Mouse (Mus musculus) intestine, embryonic 14.5 days (tissue): Measurements from ENCODE around the gene Glud1. TPM values are rescaled to one million over a fixed set of nuclear protein-coding genes. Genes with fewer than 3 reads are reported as not detected.

Experiments used
- ATAC-seq: fragments of 200-750 bp; cut with Nextera tagmentation; replicated peaks from 2 replicates; pipeline ENCODE4 v1.8.0; 2017; ENCODE audit warnings: low read depth, moderate number of reproducible peaks, moderate TSS enrichment, moderate library complexity; ENCODE audit not compliant: low FRiP score, low TSS enrichment
- DNase-seq: peaks from one replicate; pipeline ENCODE4 v3.0.0-alpha.2; 2018; ENCODE audit warnings: low spot score
- H3K27ac ChIP-seq: fragments of 300-500 bp; sonication (generic); 2 replicates; pipeline ENCODE4 v1.5.1; 2014; ENCODE audit warnings: low read depth, mild to moderate bottlenecking, control low read depth
- H3K27me3 ChIP-seq: fragments of 300-500 bp; sonication (generic); replicated peaks from 2 replicates; pipeline ENCODE4 v1.6.1; 2014; ENCODE audit warnings: low read length, control low read depth; ENCODE audit not compliant: control insufficient read depth, insufficient read depth
- H3K36me3 ChIP-seq: fragments of 300-500 bp; sonication (generic); 2 replicates; pipeline ENCODE4 v1.6.1; 2014; ENCODE audit warnings: low read length, control low read depth; ENCODE audit not compliant: control insufficient read depth, insufficient read depth
- H3K4me1 ChIP-seq: fragments of 300-500 bp; sonication (generic); replicated peaks from 2 replicates; pipeline ENCODE4 v1.6.1; 2014; ENCODE audit warnings: low read length, control low read depth, mixed read lengths; ENCODE audit not compliant: control insufficient read depth, insufficient read depth
- H3K4me2 ChIP-seq: fragments of 300-500 bp; sonication (generic); 2 replicates; pipeline ENCODE4 v1.6.1; 2014; ENCODE audit warnings: low read length
- H3K4me3 ChIP-seq: fragments of 300-500 bp; sonication (generic); 2 replicates; pipeline ENCODE4 v1.5.1; 2014; ENCODE audit warnings: low read depth, low read length, control low read depth, mixed read lengths
- H3K9ac ChIP-seq: fragments of 300-500 bp; sonication (generic); 2 replicates; pipeline ENCODE4 v1.6.1; 2014; ENCODE audit warnings: mild to moderate bottlenecking, low read length
- H3K9me3 ChIP-seq: fragments of 300-500 bp; sonication (generic); 2 replicates; pipeline ENCODE4 v1.6.1; 2016; ENCODE audit warnings: low read length, control low read depth; ENCODE audit not compliant: control insufficient read depth
- WGBS: fragments of 180-500 bp; shearing (Covaris S2); extraction: QIAGEN DNeasy Blood & Tissue Kit; methylation state at CpG from one replicate; pipeline ENCODE4 v1.1.7; 2014; 5-methylcytosine and 5-hydroxymethylcytosine counted together
- polyA plus RNA-seq: library from polyadenylated mRNA; unstranded; fragments of >200 nt; fragmentation: Nextera tagmentation; extraction: Ambion mirVana; gene quantifications from 2 replicates; pipeline ENCODE4 v1.2.1, GENCODE M21; 2014

Glud1 gene
- polyA plus RNA-seq, 1 experiment from 2014 or later, result 104 TPM

GRCm38 (mm10) chr14:34288396-34288795, 22.1 kb upstream of the Glud1 start:
- H3K36me3 ChIP-seq, result no peaks in the 10 kb centered on the region
- no peaks in the 10 kb centered on the region for H3K27me3 ChIP-seq
- no peak overlapping the region for H3K4me3 ChIP-seq
- WGBS, result 52% methylated on average over 2 of the region's 2 CpGs
- no peak for ATAC-seq
- no peak overlapping the region for H3K4me2 ChIP-seq
- no peaks in the 10 kb centered on the region for H3K9me3 ChIP-seq
- H3K9ac ChIP-seq, result no peak overlapping the region
- no peak for DNase-seq
- H3K27ac ChIP-seq, result no peak overlapping the region
- H3K4me1 ChIP-seq, result no peaks in the 10 kb centered on the region

- 70% methylated on average over 3 of the region's 3 CpGs for WGBS
- DNase-seq (no peak), ATAC-seq (no peak)
- no peak overlapping the region for H3K4me2 ChIP-seq
- no peak overlapping the region for H3K9ac ChIP-seq
- H3K4me1 ChIP-seq, result no peaks in the 10 kb centered on the region
- no peaks in the 10 kb centered on the region for H3K36me3 ChIP-seq
- no peak overlapping the region for H3K27ac ChIP-seq
- H3K9me3 ChIP-seq, result no peaks in the 10 kb centered on the region
- no peak overlapping the region for H3K4me3 ChIP-seq
- no peaks in the 10 kb centered on the region for H3K27me3 ChIP-seq
These were observed 21.1 kb upstream of the Glud1 start for GRCm38 (mm10) chr14:34289259-34290015.

GRCm38 (mm10) chr14:34290229-34290628, 20.3 kb upstream of the Glud1 start:
- WGBS, result 44% methylated on average over 1 of the region's 1 CpGs
- Histone ChIP-seq H3K4me3 (no peak overlapping the region), H3K9me3 (no peaks in the 10 kb centered on the region), H3K27me3 (no peaks in the 10 kb centered on the region), H3K36me3 (no peaks in the 10 kb centered on the region), H3K9ac (no peak overlapping the region), H3K4me2 (no peak overlapping the region), H3K27ac (no peak overlapping the region), H3K4me1 (no peaks in the 10 kb centered on the region)
- no peak for ATAC-seq
- DNase-seq, result no peak

- WGBS, result 84% methylated on average over 3 of the region's 3 CpGs
- no peaks in the 10 kb centered on the region; the same call in 1 of the 2 replicates for H3K4me1 ChIP-seq
- DNase-seq, result no peak
- H3K4me2 ChIP-seq, result no peak overlapping the region
- no peak overlapping the region for H3K4me3 ChIP-seq
- ATAC-seq, result no peak
- no peaks in the 10 kb centered on the region for H3K27me3 ChIP-seq
- no peak overlapping the region for H3K27ac ChIP-seq
- no peaks in the 10 kb centered on the region for H3K36me3 ChIP-seq
- H3K9ac ChIP-seq, result no peak overlapping the region
- no peaks in the 10 kb centered on the region for H3K9me3 ChIP-seq
These were observed 16.9 kb upstream of the Glud1 start for GRCm38 (mm10) chr14:34293641-34294040.

- 80% methylated on average over 7 of the region's 7 CpGs for WGBS
- no peak for ATAC-seq
- Histone ChIP-seq H3K4me3 (no peak overlapping the region), H3K27me3 (no peaks in the 10 kb centered on the region), H3K4me2 (no peak overlapping the region), H3K27ac (no peak overlapping the region), H3K9me3 (no peaks in the 10 kb centered on the region), H3K4me1 (peaks cover 7% of the 10 kb centered on the region; the same call in 1 of the 2 replicates), H3K9ac (no peak overlapping the region), H3K36me3 (no peaks in the 10 kb centered on the region)
- no peak for DNase-seq
These were observed 14.2 kb upstream of the Glud1 start for GRCm38 (mm10) chr14:34296350-34296749.

- Histone ChIP-seq H3K27me3 (no peaks in the 10 kb centered on the region), H3K4me1 (peaks cover 7% of the 10 kb centered on the region; the same call in 1 of the 2 replicates), H3K9me3 (no peaks in the 10 kb centered on the region), H3K36me3 (no peaks in the 10 kb centered on the region), H3K4me2 (no peak overlapping the region), H3K27ac (peak overlapping the region; percentile 38; the same call in 1 of the 2 replicates), H3K4me3 (no peak overlapping the region), H3K9ac (no peak overlapping the region)
- WGBS, result 46% methylated on average over 4 of the region's 4 CpGs
- ATAC-seq (0 out of 2 replicates have a peak, but pooled peaks have one; percentile 50), DNase-seq (no peak)
These were observed 13.5 kb upstream of the Glud1 start for GRCm38 (mm10) chr14:34297038-34297437.

GRCm38 (mm10) chr14:34297634-34298033, 12.9 kb upstream of the Glud1 start:
- Histone ChIP-seq H3K36me3 (no peaks in the 10 kb centered on the region), H3K4me1 (peaks cover 7% of the 10 kb centered on the region; the same call in 1 of the 2 replicates), H3K4me3 (no peak overlapping the region), H3K4me2 (no peak overlapping the region), H3K9ac (no peak overlapping the region), H3K27ac (no peak overlapping the region), H3K9me3 (no peaks in the 10 kb centered on the region), H3K27me3 (no peaks in the 10 kb centered on the region)
- DNase-seq (no peak), ATAC-seq (no peak)
- WGBS, result 19% methylated on average over 2 of the region's 2 CpGs

GRCm38 (mm10) chr14:34298871-34299700, 11.4 kb upstream of the Glud1 start:
- Histone ChIP-seq H3K27me3 (no peaks in the 10 kb centered on the region), H3K27ac (no peak overlapping the region), H3K4me2 (no peak overlapping the region), H3K36me3 (no peaks in the 10 kb centered on the region), H3K4me3 (no peak overlapping the region), H3K9me3 (no peaks in the 10 kb centered on the region), H3K4me1 (peaks cover 11% of the 10 kb centered on the region; the same call in 1 of the 2 replicates), H3K9ac (no peak overlapping the region)
- WGBS, result 52% methylated on average over 11 of the region's 11 CpGs
- DNase-seq (no peak), ATAC-seq (no peak)
